Mouse (Mus musculus) kidney, adult 8-10 months (tissue): ENCODE measurements at regions not wholly inside any gene's neighbourhood (a gene's known extent, or its start where the extent isn't known, plus 50 kb on each side); places are given as distances from the start of the nearest gene placed in this dataset.
A peak's percentile ranks its signal among the peaks of the same experiment; 100 is the strongest.

Experiments
- DNase-seq, 2 experiments: peaks; one replicate each; pipeline ENCODE4 v3.0.0; 2022

DNA sequence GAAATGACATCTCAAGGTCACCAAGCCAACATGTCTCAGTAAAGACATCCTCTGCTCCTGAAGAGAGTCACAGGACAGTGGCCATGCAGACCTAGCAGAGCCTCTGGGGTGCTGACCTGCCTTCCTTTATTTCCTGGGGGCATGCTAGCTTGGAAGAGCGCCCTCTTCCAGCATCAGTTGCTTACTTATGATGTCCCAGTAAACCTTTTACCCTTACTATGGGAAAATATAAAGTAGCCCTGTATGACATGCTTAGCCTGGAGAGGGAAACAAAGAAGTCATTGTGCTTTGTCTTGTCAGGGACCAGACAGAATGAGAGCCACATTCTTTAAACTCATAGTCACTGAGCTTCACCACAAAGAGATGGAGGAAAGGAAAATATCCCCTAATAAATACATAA, 82.9 kb downstream of the Postn start:
- DNase-seq: no peak

DNA sequence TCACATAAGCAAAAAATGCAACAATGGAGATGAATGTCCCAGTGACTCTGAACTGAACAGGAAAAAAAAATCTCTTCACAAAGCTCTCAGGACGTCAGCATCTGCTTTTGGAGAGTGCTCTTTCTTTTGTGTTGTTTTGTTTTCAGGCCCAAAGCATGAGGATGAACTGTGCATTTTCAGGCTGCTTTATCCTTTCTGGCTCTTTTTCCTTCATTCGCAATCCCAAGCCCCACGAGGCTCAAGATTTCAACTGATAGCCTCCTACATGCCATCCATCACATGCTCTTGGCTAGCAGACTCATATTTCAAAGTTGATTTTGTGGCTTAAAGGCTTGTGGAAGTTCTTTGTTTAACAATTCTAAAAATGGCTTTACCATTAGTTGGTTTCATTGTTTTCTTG, 86.0 kb downstream of the Postn start:
- DNase-seq: no peak

- no peak for DNase-seq
Measured at GRCm38 (mm10) chr3:54457416-54457815, 96.5 kb downstream of the Postn start.

DNA sequence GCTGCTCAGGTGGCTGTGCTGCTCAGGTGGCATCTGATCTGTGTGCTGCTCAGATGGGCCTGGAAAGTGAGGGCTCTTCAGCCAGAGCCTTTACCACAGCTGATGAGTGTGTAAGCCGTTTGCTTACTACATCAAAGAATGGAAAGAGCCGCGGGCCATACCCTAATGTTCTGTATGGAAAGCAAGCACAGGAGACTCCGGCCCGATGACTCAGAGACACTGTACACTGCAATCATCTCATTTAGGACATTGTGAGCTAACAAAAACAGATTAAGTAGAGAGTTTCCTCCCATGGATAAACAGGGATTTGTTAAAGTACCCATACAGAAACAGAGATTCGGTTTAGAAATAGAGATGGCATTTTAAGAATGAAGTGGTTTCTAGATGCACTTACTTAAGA, 100.5 kb downstream of the Postn start:
- DNase-seq: no peak

- DNase-seq: no peak
Measured at GRCm38 (mm10) chr3:54466097-54466496, 105.2 kb downstream of the Postn start.

DNA sequence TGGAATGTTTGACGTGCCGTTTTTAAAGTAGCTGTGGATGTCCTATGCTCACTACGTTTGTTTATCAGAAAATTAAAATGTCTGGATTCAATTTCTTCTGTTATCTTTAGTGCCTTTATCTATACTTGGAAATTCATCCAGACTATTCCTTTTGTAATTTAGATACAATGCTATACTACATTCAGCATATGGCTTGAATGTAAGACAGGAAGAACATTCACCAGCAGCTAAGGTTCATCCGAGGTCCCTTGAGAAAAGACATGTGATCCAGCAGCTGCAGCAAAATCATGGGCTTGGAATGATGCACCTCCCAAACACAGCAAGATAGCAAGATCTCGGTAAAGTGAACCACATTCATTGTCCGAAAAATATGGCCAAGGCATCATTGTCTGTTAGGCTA, 113.3 kb downstream of the Postn start:
- DNase-seq: no peak

DNA sequence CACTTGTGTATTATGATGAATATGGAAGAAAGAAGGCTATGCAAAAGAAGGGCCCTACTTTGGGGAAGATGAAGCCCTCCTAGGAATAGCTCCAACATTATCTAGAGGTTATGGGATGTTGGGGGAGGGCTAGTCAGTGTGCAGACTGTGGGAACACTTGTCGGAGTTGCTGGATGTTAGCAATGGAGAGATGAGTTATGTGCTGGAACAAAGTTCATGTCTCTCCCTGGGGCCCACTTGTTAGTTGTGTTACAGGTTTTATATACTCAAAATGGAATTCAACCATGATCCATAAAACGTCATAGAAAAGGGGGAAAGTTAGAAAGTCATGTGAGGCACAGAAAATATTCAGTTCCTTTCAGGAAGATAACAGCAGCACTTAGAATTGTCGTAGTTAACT, 115.0 kb downstream of the Postn start:
- no peak for DNase-seq

DNA sequence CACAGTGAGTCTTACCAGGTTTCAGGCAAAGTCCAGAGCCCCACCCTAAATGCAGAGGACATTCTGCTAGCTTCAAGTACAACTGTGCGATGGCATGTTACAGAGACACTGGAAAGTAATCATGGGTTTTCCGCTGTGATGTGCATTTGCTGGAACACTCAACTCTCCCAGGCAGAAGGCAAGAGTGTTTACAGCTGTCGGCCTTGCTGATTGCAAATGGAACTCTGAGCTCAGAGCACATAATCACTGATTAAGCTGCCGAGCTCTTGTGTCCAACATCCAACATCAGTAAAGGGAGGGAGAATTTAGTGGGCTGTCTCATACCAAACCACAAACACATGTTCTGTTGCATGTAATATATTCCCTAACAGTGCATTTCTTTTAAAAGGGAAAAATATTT, 117.1 kb downstream of the Postn start:
- no peak for DNase-seq

- DNase-seq: no peak
Measured at GRCm38 (mm10) chr3:54480251-54480650, 119.3 kb downstream of the Postn start.

DNA sequence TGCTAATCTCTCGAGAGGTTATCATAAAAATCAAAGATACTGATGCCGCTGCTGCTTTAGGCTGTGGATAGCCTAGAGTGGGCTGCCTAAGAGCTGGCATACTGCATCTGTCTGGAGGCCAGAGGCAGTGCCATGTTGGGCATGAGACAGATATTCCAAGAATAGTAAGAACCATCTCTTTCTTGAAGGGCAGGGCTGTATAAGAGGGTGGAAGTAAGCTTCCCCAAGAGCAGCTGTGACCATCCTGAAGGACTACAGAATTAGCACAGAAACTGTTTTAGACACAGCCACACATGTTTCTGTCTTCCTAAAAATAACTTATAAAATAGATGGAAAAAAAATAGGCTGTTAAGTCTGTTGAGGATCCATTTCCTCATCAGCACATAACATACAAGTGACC, 126.4 kb downstream of the Postn start:
- DNase-seq: no peak

- no peak for DNase-seq
Measured at GRCm38 (mm10) chr3:54487844-54488243, 126.9 kb downstream of the Postn start.

- DNase-seq: peak; percentile 2 to 13
Measured at GRCm38 (mm10) chr3:54490249-54490900, 129.5 kb downstream of the Postn start.

GRCm38 (mm10) chr3:54493567-54493966, 132.7 kb downstream of the Postn start:
- no peak for DNase-seq

GRCm38 (mm10) chr3:54504997-54505396, 144.1 kb downstream of the Postn start:
- DNase-seq: no peak

DNA sequence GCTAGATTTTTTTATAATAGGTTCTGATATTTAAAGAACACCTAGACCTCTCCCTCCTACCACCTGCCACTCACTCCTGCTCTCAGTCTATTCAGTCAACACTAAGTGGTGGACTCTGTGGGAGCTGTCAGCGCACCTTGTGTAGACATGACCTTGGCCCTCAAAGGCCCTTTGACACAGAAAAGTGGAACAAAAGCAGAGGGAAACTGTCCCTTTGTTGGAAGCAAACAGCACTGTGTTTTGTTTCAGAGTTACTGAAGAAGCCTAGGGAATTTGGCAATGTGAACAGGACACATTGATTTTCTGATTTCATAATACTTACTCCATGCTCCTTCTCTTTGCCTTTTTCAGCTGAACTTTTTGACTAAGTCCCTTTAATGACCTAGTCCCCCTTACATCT, 146.7 kb downstream of the Postn start:
- no peak for DNase-seq

- no peak for DNase-seq
Measured at GRCm38 (mm10) chr3:54508906-54509305, 148.0 kb downstream of the Postn start.

GRCm38 (mm10) chr3:54517251-54517650, 156.3 kb downstream of the Postn start:
- no peak for DNase-seq

- peak in 1 of 2 experiments; percentile 13 for DNase-seq
Measured at GRCm38 (mm10) chr3:54522716-54523115, 161.8 kb downstream of the Postn start.

DNA sequence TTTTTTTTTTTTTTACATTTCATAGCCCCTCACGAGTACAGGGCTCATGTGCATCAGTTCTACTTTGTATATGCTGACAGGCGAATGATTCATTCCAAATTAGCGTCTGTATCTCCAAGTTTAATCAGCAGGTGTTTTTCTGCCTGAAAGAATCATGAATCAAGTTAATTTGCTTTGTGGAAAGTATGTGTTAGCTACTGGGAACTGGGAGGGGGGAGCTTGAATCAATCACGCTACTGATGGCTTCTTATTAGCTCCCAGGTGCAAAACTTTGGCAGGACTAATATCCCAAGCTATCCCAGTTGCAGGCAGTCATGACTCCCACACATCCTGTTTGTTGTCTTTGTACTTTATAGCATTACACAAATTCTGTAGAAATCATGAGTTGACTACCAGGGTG, 165.7 kb downstream of the Postn start:
- DNase-seq: no peak

DNA sequence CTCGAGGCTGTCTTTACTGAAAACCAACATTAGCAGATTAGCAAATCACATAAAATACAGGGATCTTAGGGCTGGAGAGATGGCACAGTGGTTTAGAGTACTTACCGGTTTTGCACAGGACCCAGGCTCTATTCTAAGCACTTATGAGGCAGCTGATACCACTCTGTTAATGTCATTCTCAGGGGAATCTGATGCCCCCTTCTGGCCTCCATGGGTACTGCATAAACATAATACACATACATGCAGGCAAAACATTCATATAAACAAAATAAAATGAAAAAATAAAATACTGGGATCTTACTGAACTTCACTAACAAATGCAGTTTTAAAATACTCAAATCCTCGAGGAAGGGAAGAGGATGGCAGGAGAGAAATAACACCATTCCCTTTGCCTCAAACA, 164.3 kb upstream of the Supt20 start:
- DNase-seq: no peak

- peak in 1 of 2 experiments; percentile 8 for DNase-seq
Measured at GRCm38 (mm10) chr3:54530251-54530650, 162.4 kb upstream of the Supt20 start.

GRCm38 (mm10) chr3:54535361-54535760, 157.2 kb upstream of the Supt20 start:
- DNase-seq: no peak

GRCm38 (mm10) chr3:54538055-54538454, 154.6 kb upstream of the Supt20 start:
- no peak for DNase-seq

DNA sequence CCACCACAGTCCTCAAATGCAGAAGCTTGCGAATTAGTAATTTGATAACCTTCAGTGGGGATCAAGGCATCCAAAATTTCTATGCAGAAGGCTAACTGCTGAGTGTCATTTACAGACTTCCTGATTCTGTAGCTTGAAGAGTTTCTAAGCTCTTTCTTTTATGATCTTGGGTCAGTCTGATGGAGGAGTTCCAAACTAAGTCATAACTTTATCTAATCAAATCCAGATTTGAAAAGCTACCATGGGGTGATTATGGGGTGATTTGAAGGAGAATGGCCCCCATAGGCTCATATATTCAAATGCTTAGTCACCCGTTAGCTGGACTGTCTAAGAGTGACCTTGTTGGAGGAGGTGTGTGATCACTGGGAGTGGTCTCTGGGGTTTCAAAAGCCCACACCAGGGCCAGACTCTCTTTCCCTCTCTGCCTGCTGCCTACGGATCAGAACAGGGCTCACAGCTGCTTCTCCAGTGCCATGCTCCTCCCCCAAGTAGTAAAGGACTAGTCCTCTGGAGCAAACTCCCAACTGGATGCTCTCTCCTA, 152.0 kb upstream of the Supt20 start:
- no peak for DNase-seq

GRCm38 (mm10) chr3:54541389-54541788, 151.2 kb upstream of the Supt20 start:
- DNase-seq: no peak
